Mouse (Mus musculus): ENCODE results near the gene Klk5.

The Klk5 gene

DNA sequence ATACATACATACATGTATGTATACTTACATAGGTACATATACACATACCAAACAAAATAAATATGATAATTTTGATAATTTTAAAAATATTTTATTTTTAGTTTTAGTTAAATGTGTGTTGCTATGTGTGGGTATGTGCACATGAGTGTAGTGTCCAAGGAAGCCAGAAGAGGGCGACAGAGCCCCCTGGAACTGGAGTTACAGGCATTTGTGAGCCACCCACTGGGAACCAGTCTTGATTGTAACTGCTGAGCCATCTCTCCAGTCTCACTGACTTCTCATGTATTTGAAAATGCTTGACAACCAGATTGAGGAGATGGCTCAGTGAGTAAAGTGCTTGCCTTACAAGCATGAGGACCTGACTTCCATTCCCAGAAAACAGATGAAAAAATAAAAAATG lies 36.5 kb downstream of the Klk5 start:
- no peak for DNase-seq

DNA sequence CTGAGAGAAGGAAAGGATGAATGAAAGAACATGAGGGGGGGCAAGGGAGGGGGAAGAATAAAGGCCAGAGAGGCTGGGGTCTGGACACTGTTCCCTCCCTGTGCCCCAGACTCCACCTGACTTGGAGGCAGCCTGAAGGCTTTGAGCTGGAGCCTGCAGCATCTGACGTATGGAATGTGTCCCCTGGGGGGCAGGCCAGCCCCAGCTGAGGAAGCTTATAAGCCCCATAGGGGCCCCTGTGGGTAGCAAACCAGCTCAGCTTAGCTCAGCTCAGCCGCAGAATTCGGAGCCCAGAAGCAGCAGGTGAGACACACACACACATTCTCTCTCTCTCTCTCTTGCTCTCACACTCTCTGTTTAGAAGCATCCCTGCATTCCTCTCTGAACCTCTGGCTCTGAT lies 39.1 kb downstream of the Klk5 start, which contains the start of gene Klk4:
Gene Klk4 (plus strand): TSS at position 249 of the 400 bp plus-strand sequence.
- no peak for DNase-seq

DNA sequence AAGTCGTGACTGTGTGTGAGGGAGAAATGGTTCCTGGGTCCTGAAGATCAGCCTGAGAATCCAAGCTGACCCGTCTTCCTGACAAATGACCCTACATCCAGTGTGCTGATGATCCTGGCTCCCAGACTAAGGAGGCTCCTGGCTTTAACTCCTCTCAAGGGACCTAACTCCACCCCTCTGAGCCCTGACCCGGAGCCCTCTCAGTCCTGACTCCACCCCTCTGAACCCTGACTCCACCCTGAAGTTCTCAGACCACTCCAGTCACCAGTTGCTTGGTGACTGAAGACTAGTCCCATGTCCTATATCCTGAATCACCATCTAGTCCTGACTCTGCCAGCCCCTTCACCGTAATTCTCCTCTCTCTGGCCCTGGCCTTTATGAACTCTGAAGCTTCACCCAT lies 40.6 kb downstream of the Klk5 start:
- no peak for DNase-seq

DNA sequence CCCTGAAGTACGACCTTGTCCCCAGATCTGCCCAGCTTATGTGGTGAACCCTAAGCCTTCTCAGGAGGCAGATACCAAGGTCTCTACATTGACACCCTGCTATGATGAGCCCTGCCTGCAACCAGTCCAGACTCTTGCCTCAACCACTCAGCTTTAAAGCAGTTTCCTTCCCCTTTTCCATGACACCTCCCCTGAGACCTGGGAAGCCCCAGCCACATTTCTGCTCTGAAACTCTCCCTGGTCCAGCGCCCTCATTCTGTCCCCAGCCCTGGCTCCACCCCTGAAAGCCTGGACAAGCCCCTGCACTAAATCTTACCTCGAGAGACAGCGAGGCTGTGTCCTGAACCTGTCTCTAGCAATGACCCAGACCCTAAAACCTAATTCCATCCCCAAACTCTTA lies 41.0 kb downstream of the Klk5 start:
- peak in 1 of 2 experiments; percentile 1 for DNase-seq

DNA sequence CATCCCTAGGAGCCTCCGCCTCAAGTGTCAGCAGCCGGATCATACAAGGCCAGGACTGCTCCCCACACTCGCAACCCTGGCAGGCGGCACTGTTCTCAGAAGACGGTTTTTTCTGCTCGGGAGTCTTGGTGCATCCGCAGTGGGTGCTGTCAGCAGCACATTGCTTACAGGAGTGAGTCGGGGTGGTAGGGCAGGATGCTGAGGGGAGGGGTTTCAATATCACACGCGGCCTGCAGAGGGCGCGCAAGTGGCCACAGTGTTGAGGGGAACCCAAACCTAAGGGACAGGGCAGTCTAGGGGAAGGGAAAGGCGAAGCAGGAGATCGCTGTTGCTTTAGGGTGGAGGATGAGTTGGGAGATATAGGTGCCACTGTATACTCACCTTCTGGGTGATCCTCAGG lies 41.8 kb downstream of the Klk5 start:
- DNase-seq = peak; percentile 37 to 44

DNA sequence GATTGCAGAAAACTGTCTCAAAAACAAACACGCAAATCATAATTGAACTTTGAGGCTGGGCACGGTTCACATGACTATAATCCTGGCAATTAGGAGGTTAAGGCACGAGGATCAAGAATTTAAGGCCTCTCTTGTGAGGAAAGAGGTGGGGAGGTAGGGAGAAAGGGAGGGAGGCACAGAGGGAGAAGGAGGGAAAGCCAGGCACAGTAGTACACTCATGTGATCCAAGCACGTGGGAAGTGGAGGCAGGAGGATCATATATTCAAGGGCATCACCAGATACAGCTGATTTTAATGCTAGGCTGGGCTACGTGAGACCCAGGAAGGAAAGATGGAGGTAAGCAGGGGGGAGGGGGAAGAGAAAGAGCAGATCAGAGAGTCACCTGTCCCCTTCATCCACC lies 49.6 kb downstream of the Klk5 start:
- DNase-seq = no peak

DNA sequence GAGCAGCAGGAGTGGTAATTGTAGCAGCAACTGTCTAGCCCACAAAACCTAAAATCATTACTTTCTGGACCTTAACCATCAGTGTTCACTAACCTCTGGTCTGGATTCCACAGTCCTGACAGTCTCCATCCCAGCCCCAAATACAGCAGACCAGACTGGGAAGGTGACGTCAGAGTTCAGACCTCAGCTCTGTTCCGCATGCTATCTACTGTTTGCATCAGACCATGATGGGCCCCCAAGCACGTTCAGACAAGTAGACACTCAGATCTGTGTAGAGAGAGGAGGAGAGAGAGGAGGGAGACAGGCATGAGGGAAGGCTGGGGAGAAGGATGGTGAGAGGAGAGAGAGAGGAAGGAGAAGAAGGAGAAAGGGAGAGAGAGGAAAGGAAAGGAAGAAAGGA lies 50.0 kb downstream of the Klk5 start:
- DNase-seq = no peak

DNA sequence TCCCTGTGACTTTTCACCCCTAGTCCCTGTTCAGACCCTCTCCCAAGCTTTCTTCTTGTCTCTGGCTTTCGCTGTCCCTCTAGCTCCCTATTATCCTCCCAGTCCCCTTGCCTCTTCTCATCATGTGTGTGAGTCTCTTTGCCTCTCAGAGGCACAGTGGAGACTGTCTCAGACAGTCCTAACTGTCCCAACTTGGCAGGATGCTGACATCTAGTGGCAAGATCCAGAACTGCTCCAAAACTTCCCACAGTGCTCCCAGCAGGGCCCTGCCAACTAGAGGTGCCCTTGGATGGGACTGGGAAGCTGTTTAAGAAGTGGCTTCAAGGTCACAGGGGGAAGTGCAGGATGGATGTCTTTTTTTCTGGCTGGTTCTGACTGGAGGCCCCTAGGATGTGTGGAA lies 53.1 kb downstream of the Klk5 start:
- peak; percentile 67 to 73 for DNase-seq

Data from B cell, adult 2 months (primary cell).